Mouse (Mus musculus) testis, postnatal 10 days (tissue): Measurements from ENCODE around the gene Camk2n1.

ENCODE experiments used
- DNase-seq: peaks from one replicate; pipeline ENCODE4 v3.0.0; 2021; ENCODE audit warnings: low spot score

The Camk2n1 gene

DNA sequence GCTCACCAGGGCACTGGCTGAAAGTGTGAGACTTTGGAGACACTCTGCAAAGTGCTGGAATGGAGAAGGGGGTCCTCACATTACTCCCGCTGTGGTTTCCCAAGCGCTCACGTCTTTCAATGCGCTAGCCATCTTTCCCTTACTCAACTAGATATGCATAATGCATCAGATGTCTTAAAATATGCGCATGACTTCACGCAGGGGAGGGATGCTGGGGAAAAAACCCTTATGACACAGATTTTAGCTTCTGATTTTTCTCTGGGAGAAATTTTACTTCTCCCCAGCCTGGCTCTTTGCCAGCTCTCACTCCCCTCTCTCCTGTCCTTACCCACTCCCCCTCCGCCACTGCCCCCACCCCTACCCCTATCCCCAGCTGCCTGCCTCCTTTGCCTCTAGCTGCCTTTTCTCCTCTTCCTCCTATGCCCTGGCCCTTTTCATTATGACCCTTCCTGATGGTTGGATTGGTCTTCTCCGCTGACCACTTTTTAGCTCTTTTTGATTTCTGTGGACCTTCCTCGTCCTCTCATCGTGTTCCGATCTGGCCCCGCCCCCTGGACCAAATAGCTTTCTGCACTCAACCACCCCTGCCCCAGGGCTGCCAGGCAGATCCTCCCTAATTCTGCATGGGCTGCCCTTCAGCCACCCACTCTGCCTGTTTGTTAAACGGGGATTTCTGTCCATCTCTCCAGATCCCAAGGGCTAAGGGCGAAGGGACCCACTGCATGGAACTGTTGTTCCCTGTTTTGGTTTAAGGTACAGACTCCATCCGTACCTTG, 6.1 kb upstream of the Camk2n1 start:
- DNase-seq = no peak

DNA sequence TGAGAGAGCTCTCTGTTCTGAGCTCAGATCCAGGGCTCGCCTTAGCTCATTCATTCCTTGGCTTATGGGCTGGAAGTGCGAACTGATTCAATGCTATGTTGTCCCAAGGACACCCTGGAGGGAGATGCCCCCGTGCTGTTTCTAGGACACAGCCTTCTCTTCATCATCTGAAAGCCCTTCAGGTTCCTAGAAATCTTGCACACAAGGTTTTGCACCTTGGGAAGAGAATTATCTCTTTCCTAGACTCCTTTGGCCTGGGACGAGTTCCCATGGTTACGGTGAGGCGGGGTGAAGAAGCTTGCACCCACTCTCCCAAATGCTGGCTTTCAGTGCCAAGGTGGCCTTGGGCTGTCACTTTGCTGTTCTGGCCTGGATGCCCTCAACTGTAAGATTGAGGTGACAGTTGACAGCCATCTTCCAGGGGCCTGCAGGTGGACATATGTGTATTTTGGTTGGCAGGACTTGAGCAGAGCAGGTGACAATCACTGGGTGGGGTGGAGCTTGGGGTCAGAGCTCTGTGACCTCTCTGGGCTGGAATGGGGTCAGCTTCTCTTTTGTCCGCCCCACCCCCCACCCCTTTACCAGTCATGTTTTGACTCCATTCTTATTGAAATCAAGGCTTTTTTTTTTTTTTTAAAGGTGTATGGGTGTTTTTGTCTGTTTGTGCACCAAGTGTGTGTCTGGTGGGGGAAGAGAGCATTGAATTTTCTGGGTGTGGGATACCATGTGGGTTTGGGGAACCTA, 5.1 kb upstream of the Camk2n1 start:
- no peak for DNase-seq

DNA sequence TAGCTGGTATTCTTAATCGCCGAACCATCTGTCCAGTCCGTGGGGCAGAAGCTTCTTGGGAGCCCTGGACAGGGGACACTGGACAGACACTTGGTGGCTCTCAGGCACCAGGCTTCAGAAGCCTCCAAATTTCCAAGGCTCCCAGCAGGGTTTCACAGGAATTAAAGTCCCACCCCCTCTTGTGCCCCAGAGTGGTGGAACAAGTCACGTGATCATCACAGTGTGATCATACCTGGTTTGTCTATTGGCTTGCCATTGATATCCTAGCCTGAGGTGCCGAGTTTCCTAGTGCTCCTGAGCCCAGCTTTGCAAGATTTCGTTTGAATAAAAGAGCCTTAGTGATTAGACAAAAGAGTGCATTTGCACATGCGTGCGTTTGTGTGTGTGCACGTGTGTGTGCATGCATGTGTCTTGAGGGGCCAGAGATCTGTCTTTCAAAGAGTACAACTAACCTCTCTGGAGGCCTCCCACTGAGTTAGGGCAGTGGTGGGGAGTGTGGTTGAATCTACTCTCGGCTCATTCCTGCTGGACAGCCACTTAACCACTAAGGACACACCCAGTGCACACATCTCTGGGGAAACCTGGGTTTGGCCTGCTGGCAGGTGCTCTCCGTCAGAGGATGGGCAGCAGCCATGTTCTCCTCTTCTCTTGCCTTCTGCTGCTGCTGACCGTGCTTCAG, 4.3 kb upstream of the Camk2n1 start:
- DNase-seq = no peak

DNA sequence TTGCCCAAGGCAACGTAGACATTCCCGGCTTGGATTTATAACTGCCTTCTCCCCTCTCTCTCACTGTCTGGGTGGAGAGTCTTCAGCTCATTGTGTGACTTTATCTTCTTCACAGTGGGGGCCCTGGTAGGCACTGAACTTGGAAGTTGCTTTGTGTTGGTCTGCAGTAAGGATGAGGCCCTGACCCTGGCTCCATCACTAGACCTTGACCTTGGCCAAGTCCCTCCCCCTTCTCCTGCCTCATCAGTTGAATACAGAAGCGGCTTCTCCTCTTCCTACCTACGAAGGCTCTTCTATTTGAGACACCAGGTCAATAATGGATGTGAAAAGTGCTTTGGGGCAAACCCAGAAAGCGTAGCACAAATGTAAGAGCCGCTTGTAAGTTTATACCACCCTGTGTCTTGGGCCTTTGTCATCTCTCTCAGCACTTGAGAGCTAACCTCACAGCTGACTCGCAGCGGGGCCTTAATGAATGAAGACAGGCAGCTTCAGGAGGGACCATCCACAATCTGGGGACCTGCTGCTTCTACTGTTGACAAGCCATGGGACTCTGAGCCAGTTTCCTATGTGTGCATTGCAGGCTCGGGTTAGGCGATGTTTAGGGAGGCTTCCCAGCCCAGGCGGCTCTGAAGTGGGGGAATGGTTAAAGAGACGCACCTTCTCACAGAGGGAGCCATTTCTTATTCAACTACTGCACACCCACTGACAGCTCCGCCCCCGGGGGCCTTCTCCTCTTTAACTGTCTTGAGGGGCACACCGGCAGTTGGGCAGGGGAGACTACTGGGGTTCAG, 1.6 kb upstream of the Camk2n1 start:
- DNase-seq = no peak

DNA sequence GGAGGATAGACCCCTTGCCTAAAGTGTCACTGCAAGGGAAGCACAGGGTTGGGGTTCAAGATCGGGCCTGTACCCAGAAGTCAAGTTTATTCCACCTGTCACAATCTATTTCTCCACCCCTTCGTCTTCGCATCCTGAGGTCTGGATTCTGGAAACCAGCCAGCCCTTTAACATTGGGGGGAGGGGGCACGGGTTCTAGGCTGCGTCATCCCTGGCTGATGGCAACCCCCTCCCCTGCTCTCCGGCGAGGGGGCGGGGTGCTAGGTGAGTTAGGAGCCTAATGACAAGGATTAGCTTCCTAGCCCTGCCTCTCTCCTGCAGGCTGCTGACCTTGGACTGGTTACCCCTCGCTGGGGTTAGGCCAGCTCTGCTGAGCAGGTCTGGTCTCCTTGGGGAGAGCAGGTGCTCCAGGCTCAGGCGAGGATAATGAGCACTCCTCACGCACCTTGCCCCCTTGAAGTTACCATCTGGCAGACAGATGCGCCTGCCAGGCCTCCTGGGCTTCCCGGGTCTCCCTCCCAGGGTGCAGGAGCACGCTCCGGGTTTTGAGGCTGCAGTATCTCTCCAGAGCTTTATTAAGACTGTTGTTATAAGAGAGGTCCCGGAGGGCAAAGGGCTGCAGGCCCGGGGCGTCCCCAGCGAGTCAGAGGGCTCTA, 889 bp upstream of the Camk2n1 start:
- no peak for DNase-seq

DNA sequence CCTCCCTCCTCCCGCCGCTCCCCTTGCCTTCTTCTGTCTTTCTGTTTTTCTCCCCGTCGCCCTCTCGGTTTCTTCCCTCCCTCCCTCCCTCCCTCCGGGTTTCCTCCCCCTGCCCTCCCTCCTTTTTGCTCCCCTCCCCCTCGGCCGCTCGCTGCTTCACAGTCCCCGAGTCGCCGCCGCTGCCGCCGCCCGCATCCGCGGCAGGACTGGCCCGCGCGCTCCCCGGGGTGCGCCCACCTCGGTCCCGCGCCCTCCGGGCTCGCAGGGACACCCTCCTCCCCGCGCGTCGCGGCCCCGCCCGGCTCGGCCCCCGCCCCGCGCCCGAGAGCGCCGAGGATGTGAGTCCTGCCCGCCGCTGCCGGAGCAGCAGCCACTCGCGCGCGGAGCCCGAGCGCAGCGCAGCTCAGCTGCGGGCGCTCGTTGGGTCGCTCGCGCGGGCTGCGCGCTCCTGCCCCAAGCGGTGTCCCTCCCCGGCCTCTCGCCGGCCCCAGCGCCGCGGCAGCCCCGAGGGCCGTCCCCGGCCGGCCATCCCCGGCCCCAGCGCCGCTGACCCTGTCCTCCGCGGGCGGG, 542 bp downstream of the Camk2n1 start:
- DNase-seq = peak; percentile 70

DNA sequence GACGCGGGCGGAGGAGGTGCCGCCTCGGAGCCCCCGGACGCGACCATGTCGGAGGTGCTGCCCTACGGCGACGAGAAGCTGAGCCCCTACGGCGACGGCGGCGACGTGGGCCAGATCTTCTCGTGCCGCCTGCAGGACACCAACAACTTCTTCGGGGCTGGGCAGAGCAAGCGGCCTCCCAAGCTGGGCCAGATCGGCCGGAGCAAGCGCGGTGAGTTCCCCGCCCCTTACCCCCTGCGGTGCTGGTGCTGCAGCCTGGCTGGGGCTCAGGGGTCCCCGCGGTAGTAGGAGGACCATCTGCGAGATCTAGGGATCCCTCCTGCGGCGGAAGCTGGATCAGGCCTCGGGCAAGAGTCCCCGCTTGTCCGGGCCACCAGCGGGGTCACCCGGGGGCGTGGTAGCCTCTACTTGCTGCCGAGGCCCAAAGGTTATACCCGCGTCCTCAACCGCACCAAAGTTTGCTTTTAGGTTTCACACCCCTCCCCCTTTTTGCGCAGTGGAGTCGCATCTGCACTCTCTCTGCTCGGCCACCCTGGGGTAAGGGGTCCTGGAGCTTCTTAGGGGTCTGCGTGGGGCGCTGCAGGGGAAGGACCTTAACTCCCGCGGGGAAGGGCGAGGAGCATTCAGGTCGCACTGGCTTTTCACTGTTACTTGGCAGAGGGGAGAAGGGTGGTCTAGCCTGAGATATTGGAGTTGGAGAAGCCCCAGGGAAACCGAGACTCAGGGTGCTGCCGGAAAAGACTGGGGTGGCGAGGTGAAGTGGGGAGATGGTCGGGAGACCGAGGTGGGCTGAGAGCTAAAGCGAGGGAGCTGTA, 1.2 kb downstream of the Camk2n1 start:
- peak; percentile 56 for DNase-seq

DNA sequence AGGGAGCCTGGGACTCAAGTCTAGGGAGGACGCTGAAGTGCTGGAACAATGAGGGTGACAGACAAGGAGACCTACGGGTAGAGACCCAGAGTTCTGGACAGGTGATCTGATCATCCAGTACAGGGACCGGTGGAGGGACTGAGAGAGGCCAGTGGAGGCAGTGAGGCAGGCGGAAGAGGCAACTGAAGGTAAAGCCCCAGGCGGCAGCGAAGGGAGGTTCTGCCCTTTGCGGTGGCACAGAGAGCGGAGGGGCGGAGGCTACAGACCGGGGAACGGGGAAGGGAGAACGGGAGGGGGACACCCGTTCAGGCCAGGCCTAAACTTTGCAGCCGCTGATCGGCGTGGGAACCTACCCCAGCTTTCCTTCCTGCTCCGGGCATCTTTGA, 1.8 kb downstream of the Camk2n1 start:
- DNase-seq = no peak

DNA sequence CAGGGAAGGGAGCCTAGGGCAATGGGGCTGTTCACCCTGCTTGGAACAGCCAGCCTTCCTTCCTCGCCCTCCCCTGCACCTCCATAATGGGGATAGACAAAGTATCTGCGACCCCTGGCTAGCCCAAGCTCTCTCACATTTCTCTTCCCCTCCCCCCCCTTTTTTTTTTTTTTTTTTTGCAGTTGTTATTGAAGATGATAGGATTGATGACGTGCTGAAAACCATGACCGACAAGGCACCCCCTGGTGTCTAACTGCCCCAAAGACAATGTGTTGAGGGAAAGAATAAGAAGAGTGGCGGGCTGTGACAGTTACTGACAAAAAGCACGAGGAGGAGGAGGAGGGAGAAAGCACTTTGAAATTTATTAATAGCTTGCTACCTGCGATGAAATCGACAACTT, 2.4 kb downstream of the Camk2n1 start:
- DNase-seq = no peak

DNA sequence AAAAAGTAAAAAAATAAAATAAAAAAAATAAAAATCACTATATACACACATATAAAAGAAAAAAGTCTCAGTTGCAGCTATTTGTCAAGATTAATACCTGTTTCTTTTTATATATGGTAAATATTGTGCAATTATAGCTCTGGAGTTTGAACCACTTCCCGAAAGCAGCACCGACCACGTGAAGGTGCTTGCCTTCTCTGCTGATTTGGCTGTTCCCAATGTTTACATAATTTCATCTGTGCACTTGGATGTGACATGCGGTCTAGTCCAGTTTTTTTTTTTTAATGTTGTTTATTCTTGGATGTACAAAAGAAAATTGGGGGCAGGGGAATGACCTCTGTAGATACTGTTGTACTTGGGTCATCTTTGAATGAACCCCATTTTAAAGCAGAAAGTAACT, 3.0 kb downstream of the Camk2n1 start:
- no peak for DNase-seq

DNA sequence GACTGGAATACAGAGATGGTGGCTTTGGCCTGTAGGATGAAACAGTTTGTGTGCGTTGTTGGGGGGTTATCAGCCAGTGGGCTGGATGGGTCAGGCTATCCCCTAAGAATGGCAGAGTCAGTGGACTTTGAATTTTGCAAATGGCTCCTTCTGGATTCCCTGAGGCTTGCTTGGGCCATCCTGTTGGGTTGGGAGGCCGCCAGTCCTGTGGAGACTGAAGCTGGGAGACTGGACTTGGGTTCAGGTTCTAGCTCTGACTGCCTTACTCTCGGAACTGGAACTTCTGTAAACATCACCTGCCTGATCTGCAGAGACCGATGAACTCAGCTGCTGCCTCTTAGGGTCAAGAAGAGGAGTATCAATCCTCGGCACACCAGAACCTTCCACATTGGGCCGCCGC, 4.1 kb downstream of the Camk2n1 start:
- no peak for DNase-seq

DNA sequence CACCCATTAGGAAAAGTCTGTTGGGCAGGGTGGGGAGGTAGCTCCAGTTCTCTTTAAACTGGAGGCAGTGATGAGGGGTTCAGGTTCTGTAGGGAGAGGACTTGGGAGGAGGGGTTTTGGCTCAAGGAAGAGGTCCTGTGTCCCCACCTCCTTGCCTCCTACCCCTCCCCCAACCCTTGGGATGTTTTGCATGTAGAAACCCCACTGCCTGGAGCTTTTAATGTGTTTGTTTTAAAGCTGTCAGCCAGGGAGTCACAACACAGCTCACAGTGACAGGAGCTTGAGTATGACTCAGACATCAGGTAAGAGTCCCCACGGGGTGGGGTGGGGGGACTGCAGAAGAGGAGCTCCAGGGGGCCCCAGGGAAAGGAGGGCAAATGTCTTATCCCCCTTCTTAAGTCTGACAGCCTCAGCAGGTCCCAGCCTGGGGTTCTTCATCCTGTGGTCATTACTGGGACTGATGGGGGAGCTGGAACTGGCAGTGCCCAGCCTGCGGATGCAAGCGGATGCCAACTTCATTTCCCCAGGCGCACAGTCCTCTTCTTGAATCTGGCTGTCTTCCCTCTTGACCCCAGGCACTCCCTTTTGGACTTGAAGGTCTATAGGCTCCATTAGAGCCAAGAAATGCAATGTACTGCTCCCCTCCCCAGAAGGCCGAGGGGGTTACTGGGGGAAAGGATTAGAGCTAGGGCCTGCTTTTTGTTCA, 4.8 kb downstream of the Camk2n1 start:
- DNase-seq = no peak

DNA sequence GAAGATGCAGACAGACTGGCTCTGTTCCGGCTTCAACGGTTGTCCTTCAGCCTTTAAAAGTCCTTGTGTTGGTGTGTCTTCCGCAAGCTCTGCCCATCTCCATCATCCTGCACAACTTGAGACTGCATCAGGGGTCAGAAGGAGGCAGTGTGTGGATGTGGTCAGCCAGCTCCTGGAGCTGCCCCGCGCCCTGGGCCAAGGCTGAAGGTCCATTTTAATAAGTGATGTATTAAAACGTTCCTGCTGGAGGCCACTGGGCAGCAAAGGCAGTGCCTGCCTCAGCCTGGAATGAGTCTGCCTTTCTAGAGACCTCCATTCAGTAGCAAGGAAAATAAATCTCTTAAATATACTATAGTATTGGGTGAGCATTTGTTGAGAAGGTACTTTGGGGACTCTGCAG, 5.7 kb downstream of the Camk2n1 start:
- no peak for DNase-seq

DNA sequence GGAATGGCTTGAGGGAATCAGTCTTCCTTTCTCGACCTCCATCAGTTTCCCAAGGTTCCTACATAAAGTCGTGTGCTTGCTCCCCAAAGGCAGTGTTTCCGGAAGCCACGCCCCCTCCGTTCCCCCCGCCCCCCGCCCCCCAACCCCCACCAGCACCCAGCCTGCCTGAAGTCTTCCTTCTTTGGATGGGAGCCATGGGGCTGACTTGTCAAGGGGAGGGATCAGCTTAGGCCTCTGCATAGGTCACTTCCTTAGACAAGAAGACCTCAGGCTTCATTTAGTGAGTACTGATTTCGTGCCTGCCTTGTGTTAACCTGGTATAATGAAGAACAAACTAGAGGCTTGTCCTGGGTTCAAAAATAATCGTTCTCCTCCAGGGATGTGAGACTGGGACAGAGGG, 6.8 kb downstream of the Camk2n1 start:
- DNase-seq = no peak

DNA sequence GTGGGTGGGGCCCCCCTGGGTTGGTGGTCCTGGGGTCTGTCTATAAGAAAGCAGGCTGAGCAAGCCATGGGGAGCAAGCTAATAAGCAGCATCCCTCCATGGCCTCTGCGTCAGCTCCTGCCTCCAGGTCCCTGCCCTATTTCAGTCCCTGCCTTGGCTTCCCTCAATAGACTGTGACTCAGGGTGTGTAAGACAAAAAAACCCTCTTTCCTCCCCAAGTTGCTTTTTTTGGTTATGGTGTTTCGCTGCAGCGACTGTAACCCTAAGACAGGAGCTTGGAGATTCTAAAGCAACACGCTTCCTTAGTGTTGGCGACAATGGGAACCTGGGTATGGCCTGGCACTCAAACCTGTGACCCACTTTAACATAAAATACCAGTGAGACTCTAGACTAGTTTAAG, 7.4 kb downstream of the Camk2n1 start:
- no peak for DNase-seq

DNA sequence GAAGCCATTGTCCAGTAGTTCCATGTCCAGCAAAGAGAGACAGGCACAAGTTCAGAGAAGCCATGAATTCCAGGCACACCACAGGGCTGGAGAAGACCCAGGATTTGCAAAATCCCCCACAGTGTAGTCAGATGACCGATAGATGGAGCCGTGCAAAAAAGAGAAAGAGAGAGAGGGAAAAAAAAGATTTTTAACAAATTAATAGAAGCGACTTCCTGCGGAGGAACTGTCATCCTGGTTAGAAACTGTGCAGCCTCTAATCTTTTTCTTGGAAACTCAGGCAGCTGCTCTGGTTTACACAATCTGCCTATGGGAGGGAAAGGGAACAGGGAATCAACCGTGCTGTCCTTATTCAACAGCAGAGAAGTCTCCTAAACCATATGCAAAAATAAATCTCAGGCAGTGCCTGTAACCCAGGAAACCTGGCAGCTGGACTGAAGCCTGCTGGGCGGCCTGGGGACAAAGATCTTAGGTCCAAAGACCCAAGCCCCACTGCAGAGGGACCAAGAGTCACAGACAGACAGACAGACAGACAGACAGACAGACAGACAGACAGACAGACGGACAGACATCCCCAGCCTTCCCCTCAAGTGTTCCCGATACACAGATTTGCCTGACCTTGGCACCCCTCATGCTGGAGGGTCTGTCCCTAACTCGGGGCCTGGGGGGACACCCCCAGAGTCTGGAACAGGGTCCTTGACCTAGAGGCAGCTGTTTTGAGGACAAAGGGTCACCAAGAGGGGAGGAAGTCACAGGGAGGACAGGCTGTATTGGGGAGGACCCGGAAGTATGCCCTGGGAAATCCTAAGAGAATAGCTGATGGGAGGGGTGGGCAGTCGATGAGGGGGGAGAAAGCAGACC, 9.1 kb downstream of the Camk2n1 start:
- DNase-seq = no peak

DNA sequence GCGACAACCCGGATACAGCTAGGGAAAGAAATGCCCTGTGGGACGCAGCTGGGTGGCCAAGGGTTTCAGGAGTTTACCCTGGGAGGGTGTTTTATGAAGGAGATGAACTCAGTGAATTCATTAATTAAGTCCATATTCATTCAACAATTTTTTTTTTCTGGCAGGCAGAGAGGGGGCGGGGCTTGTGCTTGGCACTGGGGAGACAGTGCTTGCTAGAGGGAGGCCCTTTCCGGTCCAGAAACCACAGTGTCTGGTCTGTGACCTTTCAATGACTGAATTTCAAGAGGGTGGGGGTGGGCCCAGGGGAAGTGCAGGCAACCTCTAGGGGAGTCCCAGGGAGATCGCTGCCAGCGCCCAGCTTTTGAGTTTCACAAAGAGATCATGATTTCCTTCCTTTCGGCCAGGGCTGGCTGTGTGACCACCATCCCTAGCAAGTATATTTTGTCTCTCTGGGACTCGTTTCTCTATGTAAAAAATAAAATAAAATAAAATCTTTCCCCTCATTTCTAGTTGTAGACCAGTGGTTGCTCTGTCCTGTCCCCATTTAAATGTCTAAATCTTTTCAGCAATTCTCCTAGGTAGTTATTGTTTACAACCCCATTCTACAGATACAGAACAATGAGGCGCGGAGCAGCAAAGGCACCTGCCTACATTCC, 9.8 kb downstream of the Camk2n1 start:
- peak; percentile 83 for DNase-seq

DNA sequence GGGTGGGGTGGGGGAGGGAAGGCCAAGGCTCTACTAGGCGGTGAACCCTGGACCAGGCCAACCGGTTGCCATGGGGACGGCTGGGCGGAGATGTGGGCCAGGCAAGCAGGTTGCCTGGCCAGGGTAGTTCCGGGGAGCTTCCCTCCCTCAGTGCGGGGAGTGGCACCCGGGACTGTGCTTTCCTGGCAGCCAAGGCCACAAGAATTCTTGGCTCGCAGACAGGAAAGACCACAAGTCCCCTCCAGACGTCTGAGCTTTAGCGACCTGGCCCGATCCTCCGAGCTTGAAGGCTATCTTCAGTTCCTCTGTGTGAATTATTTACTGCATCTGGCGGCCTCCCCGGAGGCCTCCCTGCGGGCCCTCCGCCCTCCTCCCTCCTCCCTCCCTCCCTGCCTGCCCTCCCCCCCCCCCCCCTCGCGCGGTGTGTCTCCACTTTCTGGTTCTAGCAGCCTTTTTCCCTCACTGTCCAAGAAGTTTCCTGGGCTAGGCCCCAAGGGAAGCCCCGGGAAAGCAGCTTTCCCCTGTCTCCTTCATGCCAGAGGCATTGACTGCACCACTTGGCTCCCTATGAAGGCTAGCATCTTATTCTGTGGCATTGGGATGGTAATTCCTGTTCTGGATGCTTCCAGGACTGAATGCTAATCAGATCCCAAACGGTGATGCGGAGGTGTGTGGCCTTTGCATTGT, 10.7 kb downstream of the Camk2n1 start:
- DNase-seq = peak; percentile 75
